Mouse (Mus musculus) kidney, postnatal 25 days (tissue): Measurements from ENCODE around the gene Prkag2.

Experiments
- DNase-seq, 2 experiments: peaks; one replicate each; pipeline ENCODE4 v3.0.0; 2021; ENCODE audit warnings: mixed read lengths in 2 of 2

Prkag2 gene

DNA sequence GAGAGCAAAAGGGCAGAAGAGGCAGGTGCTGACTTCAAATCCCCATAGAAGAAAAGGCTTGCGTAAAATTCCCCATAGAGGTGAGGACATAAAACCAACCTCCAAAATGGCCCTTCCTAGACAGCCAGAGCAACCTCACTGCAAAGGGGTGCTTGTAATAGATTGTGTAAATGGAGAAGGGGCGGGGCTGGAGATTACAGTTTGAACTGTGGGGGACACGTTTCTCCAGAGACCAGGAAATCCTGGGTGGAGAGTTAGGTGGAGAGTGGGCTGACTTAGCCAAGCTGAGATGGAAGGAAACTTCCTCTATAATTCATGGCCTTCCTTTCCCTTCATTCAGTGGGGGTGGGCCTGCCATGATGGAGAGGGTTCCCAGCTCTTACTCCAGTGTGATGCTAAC, 107.3 kb downstream of the Prkag2 start:
- no peak for DNase-seq

DNA sequence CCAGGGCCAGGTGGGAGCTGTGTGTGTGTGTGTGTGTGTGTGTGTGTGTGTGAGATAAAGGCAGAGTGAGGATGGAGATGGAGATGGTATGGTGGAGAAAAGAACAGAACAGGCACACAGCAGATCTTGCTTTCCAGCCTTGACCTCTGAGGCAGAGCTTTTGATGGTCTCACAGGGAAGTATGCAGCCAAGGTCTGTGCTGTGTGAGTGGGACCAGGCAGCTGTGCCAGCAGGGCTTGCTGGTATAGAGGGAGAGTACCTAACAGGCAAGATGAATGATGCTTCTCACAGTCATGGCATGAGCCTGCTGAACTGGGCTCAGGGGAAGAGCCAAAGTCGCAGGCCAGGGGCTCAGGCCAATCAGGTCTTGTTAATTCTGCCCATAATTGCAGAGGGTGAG, 108.9 kb downstream of the Prkag2 start:
- no peak for DNase-seq

DNA sequence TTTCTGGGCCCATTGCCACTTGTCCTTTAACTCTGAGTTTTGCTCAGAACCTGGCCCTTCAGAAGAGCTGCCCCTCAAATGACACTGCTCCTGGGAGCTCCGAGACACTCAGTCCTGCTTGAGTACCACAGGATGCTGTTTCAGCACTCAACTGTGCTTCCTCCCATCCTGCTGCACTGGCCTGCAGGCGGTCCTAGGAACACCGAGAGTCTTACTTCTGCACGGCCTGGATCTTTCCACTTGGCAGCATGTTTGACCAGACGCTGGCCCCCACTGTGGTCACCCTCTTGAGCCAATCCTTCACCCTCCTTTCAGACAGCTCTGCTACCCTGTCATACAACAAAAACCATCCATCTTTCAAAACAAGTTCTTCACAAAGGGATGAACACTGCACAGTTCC, 110.0 kb downstream of the Prkag2 start:
- no peak for DNase-seq

DNA sequence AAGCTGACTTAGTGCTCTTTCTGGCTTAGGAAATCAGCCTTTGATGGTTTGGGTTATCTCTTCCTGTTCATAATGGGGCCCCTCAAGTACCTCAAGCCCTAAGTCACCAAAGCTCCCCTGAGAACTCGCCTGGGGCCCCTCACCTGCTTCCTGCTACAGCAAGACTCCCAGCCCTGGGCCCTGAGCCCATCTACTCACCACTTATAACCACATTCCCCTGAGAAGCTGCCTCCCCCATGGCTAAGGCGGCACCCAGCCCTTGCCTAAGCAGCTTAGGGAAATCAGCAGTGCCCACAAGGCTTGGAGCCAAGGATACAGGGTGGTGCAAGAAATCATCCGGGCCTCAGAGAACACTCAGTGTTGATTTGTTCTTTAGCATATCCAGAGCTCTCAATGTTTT, 110.8 kb downstream of the Prkag2 start:
- no peak for DNase-seq

DNA sequence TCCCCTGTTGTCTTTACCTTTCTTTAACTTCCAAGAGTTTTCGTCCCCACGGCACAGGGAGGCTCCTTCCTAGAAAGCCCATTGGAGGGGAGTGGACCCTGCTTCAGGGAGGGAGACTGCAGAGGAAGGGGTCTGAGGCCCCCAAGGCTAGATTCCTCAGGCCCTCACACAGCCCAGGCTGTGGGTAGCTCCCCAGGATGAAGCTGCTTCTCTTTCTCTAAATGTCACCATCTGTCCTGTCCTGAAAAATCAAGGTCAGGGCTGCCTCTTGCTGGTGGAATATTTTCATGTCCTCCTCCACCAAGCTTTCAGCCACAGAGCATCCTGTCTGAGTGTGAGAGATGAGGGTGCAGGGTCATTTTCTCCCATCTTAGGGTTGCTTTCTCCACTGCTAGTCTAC, 113.5 kb downstream of the Prkag2 start:
- no peak for DNase-seq

DNA sequence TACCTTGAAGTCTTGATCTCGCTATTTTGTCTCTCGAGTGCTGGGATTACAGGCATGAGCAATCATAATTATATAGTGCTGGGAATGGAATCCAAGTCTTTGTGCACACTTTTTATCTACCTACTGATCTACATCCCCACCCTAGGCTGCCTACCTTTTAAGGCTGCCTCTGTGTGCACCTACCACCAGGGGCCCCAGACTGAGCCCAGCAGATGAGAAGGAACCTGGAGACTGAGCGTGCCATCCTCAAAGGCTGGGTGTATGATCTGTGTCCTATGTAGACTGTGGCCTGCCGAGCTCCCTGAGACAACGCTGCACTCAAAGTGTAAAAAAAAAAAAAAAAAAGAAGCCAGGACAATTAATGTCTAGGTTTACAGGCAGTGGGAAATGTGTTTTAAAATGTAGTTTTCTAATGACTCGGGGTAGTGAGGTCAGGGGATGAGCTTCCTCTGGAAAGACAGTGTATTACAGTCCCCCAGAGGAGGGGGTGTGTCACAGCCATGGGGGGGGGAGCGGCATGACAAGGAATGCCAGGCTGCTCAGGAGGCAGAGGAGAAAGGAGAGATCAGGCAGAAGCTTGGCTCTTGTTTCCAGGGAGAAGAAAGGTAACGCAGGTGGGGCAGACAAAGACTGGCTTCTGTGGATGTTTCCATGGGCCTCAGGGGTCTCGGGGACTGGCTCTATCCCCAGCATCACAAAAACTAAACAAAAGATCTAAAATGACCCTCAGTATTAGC, 114.1 kb downstream of the Prkag2 start:
- no peak for DNase-seq

DNA sequence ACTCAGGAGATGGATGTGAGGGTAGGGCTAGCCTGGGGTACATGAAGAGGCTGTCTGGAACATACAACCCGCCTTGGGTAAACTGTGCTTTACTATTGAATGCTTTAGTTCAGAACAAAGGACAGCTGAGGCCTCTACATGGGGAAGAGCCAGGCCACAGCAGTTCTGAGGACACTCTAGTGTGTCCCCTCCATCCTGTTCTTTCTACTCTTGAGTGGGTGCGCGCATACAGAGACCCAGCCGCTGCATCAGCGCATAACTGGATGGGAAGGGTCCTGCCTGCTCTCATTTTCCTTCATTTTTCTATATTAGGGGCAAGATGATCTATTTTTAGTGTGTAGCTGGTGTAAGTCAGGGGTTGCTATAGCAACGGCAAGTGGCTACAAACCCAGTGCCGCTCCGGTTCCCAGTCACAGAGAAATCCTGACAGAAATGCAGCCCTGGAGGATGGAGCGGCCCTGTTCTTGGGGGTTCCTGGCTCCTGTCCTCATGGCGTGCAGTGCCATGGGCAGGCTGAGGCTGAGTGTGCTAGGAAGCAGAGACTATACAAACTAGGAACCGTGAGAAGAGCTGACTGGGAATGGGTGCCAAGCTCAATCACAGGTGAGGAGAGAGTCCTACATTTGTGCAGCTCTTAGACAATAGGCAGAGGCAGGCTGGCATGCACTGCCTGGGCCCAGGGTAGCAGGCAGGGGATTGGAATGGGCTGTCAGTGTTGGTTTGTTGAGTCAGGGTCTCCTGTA, 114.8 kb downstream of the Prkag2 start:
- no peak for DNase-seq

DNA sequence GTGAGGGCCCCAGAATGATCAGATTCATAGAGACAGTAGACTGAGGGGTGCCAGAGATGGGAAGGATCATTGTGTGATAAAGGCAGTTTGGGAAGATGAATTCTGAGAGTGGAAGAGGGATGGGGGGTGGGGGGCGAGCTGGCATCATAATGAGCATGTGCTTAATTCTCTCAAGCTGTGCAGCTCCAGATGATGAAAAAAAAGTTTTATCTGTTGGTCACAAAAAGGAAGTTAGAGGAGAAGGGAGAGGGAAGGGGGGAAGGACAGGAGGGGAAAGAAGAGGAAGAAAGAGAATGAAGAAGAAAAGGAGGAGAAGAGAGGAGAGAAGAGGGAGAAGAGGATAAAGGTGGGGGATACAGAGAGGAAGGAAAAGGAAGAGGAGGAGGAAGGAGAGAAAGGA, 116.3 kb downstream of the Prkag2 start:
- DNase-seq, result no peak

DNA sequence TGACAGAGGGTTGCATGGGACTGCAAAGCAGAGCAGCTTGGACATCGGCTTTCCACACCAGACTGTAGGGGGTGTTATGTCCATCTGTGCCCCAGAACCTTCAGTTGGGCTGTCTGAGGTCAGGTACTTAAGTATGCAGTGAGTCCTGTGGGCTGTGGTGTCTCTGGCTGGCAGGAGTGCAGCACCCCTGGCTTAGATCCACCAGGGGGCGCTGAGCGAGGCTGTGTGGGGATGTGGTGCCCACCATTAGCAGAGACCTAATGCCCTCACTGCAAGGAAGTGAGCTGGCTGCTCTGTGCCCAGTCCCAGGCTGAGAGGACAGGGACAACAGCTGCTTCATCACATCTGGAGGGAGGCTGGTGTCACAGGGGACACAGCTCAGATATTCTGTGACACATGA, 116.9 kb downstream of the Prkag2 start:
- DNase-seq, result peak; percentile 52 to 65

DNA sequence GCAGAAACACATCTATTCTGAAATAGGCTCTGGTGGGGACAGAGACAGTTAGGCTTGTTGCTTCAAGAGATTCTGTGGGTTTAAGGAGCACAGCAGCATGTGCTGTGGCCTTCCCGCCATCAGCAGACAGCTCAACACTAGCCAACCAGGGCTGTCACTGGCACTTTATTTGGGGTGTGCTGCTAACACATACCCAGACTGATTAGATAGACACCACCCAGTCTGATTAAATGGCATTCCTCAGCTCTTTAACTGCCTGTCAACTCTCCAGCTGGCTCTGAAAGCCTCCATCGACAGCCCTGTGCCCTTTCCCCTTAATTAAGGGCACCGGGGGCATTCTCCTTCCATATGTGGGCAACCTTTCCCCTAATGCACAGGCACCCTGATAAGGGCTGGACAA, 118.2 kb downstream of the Prkag2 start:
- no peak for DNase-seq

DNA sequence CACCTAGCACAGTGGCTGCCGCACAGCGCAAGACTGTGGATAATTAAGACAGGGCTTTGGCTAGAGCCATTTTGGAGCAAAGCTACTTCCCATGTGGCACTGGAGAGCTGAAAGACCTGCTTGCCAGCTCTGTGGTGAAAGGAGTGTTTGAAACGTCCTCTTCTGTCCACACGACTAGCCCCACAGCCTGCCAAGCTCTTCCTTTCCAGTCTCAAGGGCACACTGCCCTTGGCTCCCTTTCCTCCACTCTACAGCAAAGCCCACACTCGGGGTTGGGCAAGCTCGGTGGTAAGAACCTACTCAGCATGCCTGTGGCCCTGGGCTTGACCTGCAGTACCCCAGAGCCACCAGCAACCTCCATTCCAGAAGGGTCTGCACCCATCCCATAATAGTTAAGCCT, 118.7 kb downstream of the Prkag2 start:
- DNase-seq, result peak in 1 of 2 experiments; percentile 70

DNA sequence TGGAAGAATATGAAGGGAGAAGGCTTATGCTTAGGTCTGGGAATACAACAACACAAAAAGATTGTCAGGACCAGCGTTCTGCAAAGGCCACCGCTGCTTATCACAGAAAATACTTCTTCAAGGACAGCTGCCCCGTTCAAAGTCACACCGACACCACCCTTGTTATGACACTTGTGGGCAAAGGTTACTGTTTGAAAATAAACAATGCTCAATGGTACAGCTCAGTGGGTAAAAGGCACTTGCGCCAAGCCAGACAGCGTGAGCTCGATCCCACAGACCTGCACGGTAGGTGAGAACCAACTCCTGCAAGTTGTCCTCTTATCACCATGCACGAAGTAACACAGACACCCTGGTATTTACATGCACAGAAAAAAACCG, 120.5 kb downstream of the Prkag2 start:
- no peak for DNase-seq

DNA sequence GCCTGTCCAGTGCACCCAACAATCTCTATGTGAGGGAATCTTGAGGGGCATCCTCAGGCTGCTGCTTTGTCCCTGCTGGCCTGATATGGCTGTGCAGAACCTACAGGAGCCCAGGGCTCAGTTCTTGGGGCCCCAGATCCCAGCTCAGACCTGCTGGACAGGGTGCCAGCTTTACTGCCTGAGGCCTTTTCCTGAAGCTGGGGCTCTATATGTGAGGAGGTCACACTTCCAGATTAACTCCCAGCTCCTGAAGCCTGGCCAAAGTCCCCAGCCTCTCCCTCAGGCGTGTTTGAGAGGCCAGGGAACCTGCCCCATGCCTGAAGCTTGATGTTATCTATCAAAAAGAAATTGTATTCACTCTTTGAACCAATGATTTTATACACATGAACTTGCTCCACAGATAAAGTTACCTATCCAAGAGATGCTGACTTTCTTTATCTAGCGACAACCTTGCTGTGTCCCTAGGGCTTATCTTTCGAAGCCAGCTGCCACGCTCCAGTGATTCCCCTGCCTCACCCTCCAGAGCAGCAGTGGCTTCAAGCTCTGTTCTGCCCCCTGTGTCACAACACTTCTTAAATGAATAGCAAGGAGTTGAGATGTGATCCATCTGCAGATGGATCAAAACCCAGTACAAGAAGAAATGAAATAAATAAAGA, 121.0 kb downstream of the Prkag2 start:
- DNase-seq, result no peak

DNA sequence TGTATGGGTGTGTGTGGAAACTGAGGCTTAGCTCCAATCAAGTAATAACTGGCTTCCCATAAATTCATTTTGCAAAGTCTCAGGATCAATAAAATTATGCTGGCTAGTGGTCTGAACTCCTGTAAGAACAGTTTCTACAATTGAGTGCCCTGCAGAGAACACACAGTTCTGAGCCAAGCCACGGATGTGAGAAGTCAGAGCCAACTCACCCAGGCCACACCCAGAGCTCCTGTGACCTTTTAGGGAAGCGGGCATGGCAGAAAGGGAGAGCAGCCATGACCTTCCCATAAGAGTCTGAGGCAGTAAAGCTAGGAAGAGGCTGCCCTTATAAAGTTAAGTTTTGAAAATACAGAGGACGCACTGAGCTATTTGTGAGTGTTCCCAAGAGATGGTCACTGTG, 123.5 kb downstream of the Prkag2 start:
- no peak for DNase-seq

DNA sequence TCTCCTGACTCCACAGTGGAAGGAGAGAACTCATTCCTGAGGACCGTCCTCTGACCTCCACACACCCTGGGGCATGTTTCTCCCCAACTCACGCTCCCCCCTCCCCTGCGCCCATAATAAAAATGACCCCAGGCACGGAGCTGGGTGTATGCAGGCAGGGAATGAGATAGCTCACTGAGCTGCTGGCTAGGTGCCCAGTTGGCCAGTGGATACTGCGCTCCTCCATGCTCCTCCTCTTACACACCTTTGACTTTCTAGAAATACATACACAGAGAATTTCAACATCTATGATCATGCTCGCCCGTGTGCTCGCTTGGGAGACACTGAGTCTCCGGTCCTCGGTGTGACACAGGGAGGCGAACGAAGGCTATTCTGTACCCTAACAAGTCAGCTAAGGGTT, 124.2 kb downstream of the Prkag2 start:
- peak; percentile 74 to 79 for DNase-seq

DNA sequence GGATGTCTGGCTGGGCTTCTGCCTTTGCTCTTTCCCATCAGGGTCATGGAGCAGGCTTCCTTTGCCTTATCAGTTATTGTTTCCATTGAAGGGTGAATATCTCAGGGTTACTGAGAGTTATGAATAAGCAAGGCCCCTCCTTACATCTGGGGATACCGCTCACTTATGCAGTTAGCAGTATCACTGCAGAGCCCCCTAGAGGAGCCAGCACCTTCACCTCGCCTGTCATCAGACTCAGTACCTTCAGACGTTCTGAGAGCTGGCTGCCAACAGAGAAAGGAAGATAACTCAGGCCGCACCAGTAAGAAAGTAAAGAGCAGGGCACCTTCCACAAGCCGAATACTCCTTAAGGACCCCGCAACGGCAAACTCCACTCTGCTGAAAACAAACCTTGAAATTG, 125.3 kb downstream of the Prkag2 start:
- DNase-seq, result no peak

DNA sequence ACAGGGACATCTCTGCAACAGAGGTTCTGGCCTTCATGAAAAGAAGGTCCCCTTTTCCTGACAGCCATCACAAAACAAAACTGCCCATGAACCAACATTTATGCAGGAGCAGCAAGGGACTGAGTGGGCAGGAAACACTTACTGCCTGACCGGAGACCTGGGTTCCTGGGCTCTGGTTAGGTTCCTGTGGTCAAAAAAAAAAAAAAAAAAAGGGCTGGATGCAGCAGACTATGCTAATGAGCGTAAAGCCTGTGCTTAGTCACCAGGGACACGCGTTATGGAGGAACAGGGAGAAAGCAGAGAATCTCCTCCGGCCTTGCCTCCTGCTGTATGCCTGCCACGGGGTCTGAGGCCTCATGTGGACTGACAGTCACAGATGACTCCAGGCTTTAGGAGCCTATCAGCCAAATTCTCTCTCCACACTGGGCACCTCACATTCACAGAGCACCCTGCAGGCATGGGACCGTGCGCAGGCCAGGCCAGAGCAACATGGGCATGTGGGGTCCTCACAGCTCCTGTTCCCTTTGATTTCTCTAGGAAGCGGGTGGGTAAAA, 126.7 kb downstream of the Prkag2 start:
- no peak for DNase-seq

DNA sequence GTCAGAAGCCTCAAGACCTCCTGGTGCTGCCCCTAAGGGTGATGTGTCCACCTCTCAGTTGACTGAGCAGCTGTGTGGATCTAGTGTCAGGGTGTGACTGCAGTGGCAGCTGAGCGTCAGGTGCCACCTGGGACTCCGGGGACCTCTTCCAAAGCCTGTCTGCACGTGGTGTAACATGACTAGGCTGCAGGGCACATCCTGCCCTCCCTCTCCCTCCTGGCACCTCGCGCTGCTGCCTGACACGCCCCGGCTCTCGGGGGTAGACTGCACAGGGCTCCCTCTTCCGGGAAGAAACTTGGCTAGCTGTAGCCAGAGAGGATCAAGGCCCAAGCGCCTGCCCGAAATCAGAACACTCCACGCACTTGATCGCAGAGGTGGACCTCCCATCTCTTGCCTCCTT, 127.2 kb downstream of the Prkag2 start:
- peak; percentile 42 to 81 for DNase-seq

DNA sequence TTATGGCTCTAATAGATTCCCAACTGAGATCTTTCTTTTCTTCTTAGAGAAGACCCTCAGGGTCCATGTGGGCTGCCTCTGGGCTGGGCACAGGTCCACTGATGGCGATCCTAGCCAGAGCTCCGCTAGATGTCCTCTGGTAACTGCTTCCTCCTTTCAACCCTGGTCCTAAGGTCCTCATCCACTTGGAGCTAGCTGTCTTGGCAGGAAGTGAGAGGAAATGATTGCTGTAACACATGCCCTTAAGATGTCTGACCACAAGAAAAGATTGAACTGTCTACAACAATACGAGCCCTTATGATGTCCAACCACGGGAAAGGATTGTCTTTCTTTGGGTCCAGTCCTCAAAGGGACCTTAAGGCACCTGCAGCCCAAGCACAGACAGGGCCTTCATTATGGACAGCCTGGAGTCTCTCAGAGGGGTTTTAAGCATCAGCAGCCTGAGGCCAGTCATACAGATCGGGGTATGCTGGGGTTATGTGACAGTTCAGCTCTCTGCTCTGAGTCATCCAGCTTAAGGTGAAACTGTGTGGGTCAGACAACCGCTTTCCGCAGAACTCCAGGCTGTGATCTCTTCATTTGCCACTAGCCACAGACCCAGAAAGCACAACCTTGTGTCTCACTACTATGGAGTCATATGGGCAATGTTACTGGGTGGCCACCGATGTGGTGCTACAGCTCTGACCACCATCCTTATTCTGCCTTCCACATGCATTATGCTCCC, 129.7 kb downstream of the Prkag2 start:
- DNase-seq, result no peak

DNA sequence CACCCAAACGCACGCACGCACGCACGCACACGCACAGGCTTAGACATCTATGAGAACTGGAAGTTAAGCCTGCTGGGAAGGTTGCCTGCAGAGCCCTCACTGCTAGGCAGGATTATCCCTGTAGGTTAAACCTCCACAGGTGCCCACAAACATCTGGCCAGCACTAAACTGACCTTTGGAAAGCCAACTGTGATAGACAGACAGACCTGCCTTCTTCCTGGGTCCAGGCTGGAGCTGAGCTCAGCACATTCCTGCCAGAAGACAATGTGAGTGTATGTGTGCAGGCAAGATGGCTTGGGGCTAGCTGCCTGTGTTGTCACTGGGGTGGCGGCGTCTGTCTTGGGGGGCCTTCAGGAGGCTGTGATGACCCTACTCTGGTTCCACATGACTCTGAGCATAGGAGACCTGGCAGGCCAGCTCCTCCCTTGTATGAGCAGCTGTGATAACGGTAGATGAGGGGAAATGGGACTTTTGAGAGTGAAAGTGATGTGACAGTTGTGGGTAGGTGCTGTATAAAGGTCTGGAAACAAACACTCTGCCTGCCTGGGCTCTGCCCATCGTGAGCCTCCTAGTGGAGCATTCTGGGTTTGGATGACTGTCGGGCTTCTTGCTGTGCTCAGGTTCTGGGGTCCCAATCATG, 131.1 kb downstream of the Prkag2 start:
- DNase-seq, result peak; percentile 42 to 62

DNA sequence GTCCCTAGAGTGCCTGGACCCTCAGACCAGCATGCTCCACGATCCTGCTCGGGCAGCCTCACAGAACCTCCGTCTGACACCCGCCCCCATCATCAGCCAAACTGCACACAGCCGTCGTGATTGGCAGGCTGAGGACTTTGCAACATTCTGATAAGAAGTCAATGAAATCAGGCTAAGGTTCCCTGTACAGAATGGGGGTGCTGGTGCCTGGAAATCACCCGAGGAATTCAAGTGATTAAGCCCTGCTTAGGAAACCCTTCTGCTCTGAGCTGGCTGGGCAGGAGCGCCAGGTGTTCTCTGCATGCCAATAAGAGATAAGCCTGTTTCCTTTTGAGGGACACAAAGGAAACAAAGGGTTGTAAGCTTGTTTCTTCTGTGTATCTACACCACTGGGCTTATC, 131.7 kb downstream of the Prkag2 start:
- DNase-seq, result no peak

DNA sequence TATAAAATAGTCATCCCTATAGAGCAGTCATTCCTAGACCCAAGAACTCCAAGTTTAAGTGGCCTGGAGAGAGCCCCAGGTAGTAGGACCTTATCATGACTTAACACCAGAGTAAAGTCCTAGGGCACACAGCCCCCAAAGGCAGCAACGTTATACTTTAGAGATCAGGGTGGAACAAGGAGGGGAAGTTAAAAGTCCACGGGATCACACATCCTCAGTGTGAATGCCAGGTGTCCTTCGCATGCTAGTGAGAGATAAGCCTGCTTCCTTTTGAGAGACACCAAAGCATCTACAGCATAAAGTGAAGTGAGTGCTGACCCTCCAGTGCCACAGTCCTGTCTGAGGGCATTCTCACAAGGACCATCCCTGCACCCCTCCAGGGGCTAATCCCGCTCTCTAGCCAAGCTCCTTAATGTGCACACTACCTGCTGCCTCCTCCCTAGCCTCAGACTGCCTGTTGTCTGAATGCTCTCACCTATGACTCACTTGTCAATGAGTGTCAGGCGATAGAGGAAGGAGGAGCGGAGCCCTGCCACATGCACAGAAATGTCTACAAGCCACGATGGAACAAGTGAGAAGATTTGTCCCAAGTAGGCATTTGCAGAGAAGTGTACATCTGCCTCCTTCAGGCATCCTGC, 132.4 kb downstream of the Prkag2 start:
- no peak for DNase-seq
